Mouse (Mus musculus) T-helper 17 cell (primary cell): ENCODE results near the gene Arpc5.
"Not testable (repeated sequence)": the region's sequence is repeated elsewhere in the genome, so short reads cannot be mapped to it uniquely, and the experiment has no call there.

ENCODE experiments used
- in situ Hi-C, 2 experiments: fragments of 300-600 bp; cut with MboI, MseI; formaldehyde crosslinking; loops; 1 replicate in 1 of 2; 2 replicates in 1 of 2; pipeline ENCODE4 v1.15.1; 2025; ENCODE audit warnings: high pct_unique_total_duplicates in 2 of 2

The Arpc5 gene

DNA sequence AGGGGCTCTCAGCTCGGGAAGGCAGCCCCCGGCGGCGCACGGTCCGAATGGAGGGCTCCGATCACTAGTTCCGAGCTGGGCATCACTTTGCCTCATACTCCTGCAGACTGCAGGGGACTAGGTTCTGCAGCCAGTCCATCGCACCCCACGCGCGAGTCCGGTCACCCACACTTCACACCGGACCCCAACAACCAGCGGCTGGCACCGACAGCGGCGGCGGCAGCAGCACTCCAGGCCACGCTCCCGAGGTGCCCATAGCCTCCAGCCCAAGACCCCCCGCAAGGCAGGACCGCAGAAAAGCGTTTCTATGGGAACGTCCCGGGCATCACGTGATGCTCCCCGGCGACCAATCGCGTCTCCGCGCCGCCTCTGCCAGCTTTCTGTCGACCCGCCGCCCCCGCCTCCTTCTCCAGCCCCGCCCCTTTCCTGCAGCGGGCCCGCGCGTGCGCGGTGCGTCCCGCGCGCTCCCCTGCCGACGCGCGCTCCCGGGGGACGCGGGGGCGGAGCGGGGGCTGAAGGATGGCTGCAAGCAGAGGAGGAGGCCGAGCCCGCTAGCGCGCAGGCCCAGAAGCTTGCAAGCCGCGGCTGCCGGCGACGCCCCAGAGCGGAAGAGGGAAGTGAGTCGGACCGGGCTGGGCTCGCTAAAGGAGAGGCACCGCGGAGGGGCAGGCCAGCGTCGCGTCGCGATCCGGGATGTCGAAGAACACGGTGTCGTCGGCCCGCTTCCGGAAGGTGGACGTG lies at the start of gene Arpc5, which contains the start of gene Rgl1:
TSS of gene Arpc5 (plus strand) at position 511 of the 741 bp plus-strand sequence.
TSS of gene Rgl1 (minus strand) at position 320 of the 741 bp plus-strand sequence.
- in situ Hi-C loops, result no loop called here

- in situ Hi-C loops, result no loop called here
These were observed 49.0 kb upstream of the Arpc5 start for GRCm38 (mm10) chr1:152717329-152717728.

DNA sequence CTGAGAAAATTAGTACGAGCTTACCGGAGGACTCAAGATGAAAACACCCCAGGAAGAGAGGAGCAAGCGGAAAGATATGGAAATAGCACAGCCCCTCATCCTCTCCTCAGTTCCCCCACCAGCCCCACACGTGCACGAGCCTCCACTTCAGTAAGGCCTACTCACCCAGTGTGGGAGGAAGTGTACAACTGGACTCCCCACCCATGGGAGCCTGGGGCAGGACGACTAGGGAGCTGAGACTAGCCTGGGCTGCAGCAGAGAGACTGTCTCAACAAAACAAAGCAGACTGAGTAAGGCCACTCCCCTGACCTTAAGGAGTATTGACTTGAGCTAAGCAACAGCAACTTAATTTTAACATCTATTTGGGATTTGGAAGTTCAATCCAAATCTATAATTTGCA lies 48.1 kb upstream of the Arpc5 start:
- in situ Hi-C loops, result no loop called here

DNA sequence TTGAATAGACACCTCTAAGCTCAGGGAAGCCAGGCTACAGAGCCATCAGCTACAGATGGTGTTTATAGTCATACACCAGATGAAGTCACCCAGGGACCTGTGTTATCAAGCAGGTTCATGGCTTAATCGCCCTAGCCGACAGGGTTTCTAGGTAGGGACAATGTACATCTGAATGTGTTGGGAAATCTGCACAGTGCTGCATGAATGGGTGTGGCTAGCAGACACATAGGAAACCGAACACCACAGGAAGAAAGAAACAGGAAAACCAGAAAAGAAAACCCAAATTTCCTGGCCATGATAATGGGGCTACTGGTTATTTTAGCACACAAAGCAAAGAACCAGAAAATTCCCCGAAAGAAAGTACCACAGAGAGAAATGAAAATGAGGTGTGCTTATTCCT lies 45.4 kb upstream of the Arpc5 start:
- in situ Hi-C loops, result no loop called here

DNA sequence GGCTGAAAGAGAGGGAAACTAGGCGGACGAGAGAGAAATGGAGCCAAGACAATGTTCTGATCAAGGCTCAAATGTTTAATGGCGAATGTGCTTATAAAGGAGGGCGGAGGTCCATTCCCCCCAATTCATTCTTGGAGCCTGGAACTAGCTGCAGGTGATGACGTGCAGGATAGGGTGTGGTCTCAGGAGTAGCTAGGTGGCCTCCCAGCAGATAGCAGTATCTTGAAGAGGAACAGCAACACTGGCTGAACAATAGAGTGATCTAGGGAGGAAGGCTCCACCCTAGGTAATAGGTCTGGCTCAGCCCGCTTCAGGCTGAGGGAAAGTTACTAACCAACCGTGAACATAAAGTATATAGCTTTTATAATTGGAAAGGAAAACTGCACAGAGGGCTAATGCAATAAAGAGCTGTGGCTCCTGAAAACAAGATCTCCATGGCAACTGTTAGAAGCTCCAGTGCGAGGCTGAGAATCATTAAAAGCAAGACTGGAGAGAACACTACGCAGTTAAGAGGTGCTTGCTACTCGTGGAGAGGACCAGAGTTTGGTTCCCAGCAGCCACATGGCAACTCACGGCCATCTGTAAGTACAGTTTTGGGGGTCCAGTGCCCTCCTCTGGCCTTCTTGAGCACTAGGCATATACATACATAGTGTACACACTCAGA lies 44.7 kb upstream of the Arpc5 start:
- in situ Hi-C loops, result no loop called here

GRCm38 (mm10) chr1:152724286-152724685 lies 42.1 kb upstream of the Arpc5 start:
- in situ Hi-C loops, result no loop called here

- in situ Hi-C loops, result no loop called here
These were observed 40.2 kb upstream of the Arpc5 start for GRCm38 (mm10) chr1:152726095-152726494.

DNA sequence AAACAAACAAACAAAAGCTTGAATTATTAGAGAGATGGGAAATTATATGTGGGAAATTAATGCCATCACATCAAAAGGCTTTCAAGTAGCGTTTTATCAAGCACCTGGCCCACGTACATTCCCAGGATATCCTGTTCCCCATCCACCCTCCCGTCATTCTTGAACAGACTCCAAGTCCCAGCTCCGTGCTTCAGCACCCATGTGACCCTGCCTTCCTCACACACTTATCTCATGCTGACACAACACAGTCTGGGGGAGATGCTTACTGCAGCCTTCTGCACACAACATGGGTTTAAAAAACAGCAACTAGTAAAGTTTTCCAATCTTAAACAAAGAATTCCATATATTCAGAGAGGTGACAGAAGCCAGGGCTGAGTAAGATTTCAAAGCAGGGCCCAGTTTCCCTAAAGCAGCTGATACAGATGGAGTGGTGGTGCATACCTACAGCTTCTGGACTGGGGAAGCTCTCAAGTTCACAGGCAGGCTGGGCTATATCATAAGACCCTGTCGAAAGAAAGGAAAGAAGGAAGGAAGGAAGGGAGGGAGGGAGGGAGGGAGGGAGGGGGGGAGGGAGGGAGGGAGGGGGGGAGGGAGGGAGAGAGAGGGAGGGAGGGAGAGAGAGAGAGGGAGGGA lies 38.6 kb upstream of the Arpc5 start:
- in situ Hi-C loops, result no loop called here

DNA sequence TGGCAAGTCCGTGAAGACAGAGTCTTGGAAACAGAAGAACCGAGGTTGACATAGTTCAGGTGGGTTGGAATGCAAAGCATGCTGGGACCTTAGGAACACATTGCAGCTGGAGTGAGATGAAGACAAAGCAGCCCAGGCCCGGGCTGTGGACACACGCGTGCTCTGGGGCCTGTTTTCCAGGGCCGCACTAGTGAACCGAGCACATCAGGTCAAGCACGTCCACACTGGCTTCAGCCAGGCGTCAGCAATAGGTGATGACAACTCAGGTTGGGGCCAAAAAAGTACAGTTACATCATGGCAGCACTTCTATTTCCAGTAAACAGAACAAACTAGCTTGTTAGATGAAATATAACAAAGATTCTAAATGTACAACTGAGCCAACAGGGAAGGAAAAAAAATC lies 27.5 kb upstream of the Arpc5 start:
- in situ Hi-C loops, result no loop called here

DNA sequence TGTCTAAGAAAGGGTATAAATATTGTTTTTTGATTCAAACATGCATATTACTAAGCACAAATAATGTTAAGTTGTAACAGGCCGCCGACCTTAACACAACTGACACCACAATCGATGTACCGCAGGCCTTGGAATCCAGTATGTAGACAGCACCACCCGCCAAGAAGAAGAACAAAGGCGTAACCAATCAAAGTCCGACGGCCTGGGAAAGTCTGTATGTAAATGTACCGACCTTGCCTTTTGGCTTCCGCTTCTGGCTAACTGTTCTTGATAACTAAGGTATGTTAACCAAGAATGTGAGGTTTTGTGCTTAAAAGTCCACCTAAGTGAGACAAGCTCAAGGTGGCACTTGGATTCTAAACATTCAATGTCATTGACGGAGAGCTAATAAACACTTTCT lies 27.0 kb upstream of the Arpc5 start:
- in situ Hi-C loops, result no loop called here

DNA sequence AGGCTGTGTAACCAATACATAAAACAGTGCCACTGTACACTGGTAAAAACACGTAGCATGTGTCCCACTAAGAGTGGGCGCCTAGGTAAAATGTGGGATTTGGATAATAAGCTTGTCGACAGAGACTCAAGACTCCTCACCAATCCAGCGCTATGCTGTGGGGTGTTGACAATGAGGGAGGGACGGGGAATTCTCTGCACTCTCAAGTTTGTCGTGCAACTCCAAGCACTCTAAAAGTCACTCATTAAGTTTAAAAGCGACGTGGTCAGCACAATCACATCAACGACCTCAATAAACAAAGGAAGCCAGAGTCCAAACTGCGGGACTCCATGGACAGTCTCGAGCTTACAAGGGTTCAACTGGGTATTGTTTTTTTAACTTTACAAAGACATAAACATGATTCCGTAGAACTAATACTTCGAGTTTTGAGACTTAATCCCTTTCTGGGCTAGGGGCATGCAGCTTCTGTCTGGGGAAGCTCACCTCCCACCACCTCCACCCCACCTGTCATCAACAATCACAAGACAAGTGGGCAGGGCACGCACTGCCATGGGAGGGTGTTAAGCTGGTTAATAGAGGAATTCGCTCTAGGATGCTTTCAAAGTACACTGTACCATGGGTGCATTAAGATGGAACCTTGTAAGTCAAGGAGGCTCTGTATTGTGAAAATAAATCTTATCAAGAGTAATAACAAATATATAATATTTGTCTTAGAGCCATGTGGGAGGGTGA lies 23.1 kb upstream of the Arpc5 start:
- in situ Hi-C loops, result loop anchor here in 1 of 2 experiments (5.0 kb wide), 1 partner anchor 101 kb away; no protein-coding TSS in a partner anchor

DNA sequence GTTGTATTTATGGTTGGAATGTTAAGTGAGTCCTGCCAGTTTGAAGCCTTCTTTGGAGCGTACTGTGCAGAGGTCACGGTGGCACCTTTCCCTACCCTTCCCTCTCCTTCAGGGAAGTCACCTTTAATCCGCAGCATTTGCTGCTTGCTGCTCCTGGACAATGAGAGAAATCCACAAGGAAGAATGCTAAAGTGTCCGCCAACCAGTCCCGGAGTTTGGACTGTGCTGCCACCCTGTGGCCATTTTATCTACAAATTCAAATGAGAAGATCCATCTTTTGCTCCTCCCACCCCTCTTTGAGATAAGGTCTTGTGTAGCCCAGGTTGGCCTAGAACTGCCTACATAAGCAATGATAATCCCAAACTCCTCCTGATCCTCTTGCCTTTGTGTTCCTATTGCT lies 19.9 kb upstream of the Arpc5 start:
- in situ Hi-C loops, result loop anchor here (5.0 kb wide), 1 partner anchor 219 kb away; no protein-coding TSS in a partner anchor

DNA sequence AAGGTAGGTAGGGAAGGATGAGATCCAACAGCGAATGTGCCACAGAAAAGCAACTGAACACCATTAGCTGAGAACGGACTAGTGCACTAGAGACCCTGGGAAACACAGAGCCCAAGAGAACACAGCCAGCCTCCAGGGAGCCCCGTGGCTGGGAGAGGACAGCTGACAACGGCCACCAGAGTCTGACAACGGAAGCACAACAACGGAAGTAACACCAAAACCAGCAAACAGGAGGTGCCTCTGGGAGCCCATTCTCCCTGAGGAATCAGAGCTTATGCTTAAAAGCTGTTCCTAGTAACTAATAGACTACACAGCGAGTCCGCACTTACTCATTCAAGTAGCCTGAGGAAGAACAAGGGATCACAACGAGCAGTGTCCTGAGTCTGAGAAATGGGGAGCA lies 17.1 kb upstream of the Arpc5 start:
- in situ Hi-C loops, result loop anchor here (5.0 kb wide), 1 partner anchor 222 kb away; no protein-coding TSS in a partner anchor

GRCm38 (mm10) chr1:152750312-152750965 lies 15.9 kb upstream of the Arpc5 start, which contains the start of gene Apobec4:
Gene Apobec4, plus strand, starts transcription at chr1:152750551.
- in situ Hi-C loops, result no loop called here

DNA sequence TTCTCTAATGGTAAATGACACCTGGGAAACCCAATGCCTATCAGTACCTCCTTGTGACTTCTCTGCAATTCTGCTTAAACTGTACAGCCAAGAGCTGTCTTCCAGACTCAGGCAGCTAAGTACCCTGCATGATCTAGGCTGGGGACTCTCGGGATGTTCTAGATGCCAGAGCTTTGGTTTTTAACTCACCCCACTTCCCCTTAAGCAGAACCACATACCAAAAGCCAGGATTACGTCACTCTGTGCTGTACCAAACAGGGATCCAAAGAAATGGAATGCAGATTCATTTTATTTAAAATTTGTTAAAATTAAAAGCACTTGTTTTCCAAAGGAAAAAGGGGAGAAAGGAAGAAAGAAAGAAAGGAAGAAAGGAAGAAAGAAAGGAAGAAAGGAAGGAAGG lies 4.6 kb upstream of the Arpc5 start:
- in situ Hi-C loops, result no loop called here

DNA sequence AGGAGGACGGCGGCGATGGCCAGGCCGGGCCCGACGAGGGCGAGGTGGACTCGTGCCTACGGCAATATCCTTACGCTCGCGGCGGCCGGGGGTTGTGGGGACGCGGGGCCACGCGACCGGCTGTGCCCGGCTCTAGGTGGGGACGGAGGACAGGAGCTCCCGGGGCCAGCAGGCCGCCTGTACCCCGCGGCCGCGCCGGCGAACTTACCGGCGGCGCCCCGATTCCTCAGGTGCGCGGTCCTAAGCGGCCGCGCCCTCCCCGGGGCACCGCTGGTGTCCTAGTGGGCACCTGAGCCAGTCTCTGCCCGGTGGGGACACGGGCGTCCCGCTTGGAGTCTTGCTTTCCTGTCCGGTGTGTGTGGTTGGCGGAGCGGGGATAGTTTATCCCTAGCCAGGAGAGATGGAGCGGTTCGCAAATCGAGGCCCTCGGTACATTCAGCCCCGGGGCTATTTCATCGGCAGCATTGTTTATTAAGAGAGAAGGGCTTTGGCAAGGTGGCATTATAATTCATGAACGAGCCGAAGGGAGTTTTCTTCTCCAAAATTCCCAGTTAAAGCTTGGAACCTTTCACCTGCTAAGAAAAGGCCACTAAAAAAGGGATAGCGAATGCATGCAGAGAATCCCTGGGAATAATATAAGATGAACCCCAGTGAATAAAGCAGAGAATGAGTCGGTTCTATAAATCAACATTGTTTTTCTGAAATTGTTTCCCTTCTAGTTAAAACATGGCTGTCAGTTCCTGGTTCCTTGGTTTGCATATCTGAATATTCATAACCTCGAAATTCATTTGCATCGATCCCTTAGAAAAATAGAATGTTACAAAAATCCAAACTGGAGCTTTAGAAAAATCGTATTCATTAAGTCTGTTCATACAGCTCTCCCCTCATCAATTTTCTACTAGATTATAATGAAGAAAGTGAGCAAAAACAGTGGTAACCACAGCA lies 734 bp downstream of the Arpc5 start:
- in situ Hi-C loops, result no loop called here

GRCm38 (mm10) chr1:152767749-152768488 lies 1.6 kb downstream of the Arpc5 start:
- in situ Hi-C loops, result no loop called here

DNA sequence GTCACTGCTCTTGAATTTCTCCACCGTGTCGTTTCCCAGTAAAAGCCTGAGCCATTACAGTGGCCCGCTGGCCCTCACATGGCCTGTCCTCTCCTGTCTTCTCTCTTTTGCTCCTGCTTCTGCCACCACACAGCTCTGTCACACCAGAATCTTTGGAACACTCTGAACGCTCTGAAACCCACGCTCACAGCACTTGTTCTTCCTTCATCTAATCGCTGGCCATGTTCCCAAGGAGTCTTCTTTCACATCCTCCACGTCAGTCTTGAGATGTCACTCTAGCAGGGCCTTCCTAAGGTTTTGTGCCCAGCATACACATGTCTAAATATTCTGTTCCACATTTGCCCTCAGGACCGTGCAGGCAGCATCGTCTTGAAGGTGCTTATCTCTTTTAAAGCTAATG lies 4.7 kb downstream of the Arpc5 start:
- in situ Hi-C loops, result no loop called here

DNA sequence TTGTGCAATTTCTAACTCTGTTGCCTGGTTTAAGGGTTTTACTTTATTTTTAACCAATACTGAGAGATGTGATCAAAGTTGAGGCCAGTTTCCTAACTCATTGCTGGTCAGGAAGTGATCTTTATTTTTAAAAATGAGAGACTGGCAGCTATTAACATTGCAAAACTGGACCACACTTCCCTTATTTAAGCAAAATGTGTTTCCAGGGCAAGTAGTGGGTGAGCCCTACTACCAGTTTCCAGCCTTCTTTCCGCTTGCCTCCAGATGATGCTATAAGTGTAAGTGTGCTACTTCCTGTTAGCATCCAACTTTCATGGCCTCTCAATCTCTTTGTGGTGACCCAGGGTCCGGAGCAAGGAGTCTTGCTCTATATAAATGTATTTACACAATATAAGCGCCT lies 8.3 kb downstream of the Arpc5 start:
- in situ Hi-C loops, result not testable (repeated sequence)
